Comparison of ENCODE assay signal across 8 mouse cellular contexts in genomic region chr1:42696371-42697031, GRCm38 (mm10). TPM values are rescaled to one million over a fixed set of nuclear protein-coding genes. Genes with fewer than 3 reads are reported as not detected.
DNase-seq lines count a peak whose midpoint lies in the region; ATAC-seq and TF ChIP-seq lines count a peak whose summit lies in the region.

No protein-coding gene starts in this region.

- no peaks in the 10 kb centered on the region for H3K4me1 ChIP-seq in forebrain, embryonic 16.5 days (replicated peaks; ENCODE audit: control insufficient read depth, insufficient read depth, low read length)
- peaks cover 50% of the 10 kb centered on the region for H3K4me1 ChIP-seq in limb, embryonic 10.5 days
- H3K4me1 ChIP-seq in small intestine, adult 2 months (ENCODE audit: control insufficient read depth, insufficient read depth, insufficient read length, low read length) = peaks cover 11% of the 10 kb centered on the region
- 0 out of 2 replicates have a peak, but pooled peaks cover 4% of the 10 kb centered on the region for H3K4me1 ChIP-seq in thymus, adult 2 months (replicated peaks; ENCODE audit: control insufficient read depth, insufficient read depth, low read length)

- no peak for TF ChIP-seq CTCF in small intestine, adult 2 months (IDR thresholded peaks at IDR 0.05; ENCODE audit: extremely low read depth, insufficient read length, insufficient replicate concordance, low read depth, low read length)
- no peak for TF ChIP-seq CTCF in thymus, adult 2 months (IDR thresholded peaks at IDR 0.05; ENCODE audit: borderline replicate concordance, control insufficient read depth, extremely low read depth, insufficient read depth, low read length, poor library complexity)

- no peaks in the 10 kb centered on the region for H3K27me3 ChIP-seq in forebrain, embryonic 16.5 days (replicated peaks; ENCODE audit: control insufficient read depth, insufficient read depth, low read length)
- peaks cover 100% of the 10 kb centered on the region for H3K27me3 ChIP-seq in limb, embryonic 10.5 days (ENCODE audit: low read depth, poor library complexity, severe bottlenecking)
- peaks cover 73% of the 10 kb centered on the region for H3K27me3 ChIP-seq in small intestine, adult 2 months (ENCODE audit: control insufficient read depth, insufficient read depth, low read length)
- H3K27me3 ChIP-seq in thymus, adult 2 months (ENCODE audit: control insufficient read depth, insufficient read depth, low read length) = peaks cover 41% of the 10 kb centered on the region

- 0% methylated on average over 40 of the region's 62 CpGs for WGBS in forebrain, embryonic 16.5 days
- under 1% methylated on average over 49 of the region's 62 CpGs for WGBS in limb, embryonic 10.5 days
- 3% methylated on average over 50 of the region's 62 CpGs for WGBS in small intestine, adult 2 months
- WGBS in thymus, adult 2 months = 8% methylated on average over 54 of the region's 62 CpGs

- H3K36me3 ChIP-seq in forebrain, embryonic 16.5 days (ENCODE audit: control insufficient read depth, insufficient read depth) = no peaks in the 10 kb centered on the region
- no peaks in the 10 kb centered on the region for H3K36me3 ChIP-seq in limb, embryonic 10.5 days
- no peaks in the 10 kb centered on the region for H3K36me3 ChIP-seq in small intestine, adult 2 months (ENCODE audit: control insufficient read depth, insufficient read depth, low read length)
- no peaks in the 10 kb centered on the region for H3K36me3 ChIP-seq in thymus, adult 2 months (ENCODE audit: control insufficient read depth, insufficient read depth, low read length)

- no peaks in the 10 kb centered on the region for H3K9me3 ChIP-seq in forebrain, embryonic 16.5 days (ENCODE audit: control insufficient read depth, low read length)
- no peaks in the 10 kb centered on the region for H3K9me3 ChIP-seq in limb, embryonic 10.5 days (replicated peaks)

- peak; percentile 57 to 65 for DNase-seq in left cerebral cortex, postnatal 36 days (ENCODE audit: low spot score in 2 of 2)
- DNase-seq in left cerebral cortex, adult 9 months (ENCODE audit: low spot score in 2 of 2) = no peak
- peak; percentile 63 for DNase-seq in embryo, embryonic 10.5 days (ENCODE audit: low spot score)
- peak; percentile 77 for DNase-seq in limb, embryonic 10.5 days (ENCODE audit: low spot score)
- DNase-seq in thymus, adult 2 months = no peak
- no peak for DNase-seq in Muller cell, postnatal 12 days (ENCODE audit: inconsistent ontology term)

- peak overlapping the region; percentile 99 for H3K27ac ChIP-seq in forebrain, embryonic 16.5 days (ENCODE audit: low read length)
- H3K27ac ChIP-seq in limb, embryonic 10.5 days = peak overlapping the region; percentile 72
- no peak overlapping the region for H3K27ac ChIP-seq in small intestine, adult 2 months (ENCODE audit: insufficient read depth, low read depth, low read length)
- no peak overlapping the region for H3K27ac ChIP-seq in thymus, adult 2 months (ENCODE audit: control insufficient read depth, insufficient read depth, low read length)

- intact Hi-C loops in left cerebral cortex, postnatal 36 days (cut with DNase I) = loop anchor here (10.0 kb wide), 2 partner anchors 1422 to 1822 kb away; no protein-coding TSS in a partner anchor

- peak overlapping the region; percentile 55 for H3K4me2 ChIP-seq in forebrain, embryonic 16.5 days (ENCODE audit: low read length)

- no peak for TF ChIP-seq POLR2A in small intestine, adult 2 months (IDR thresholded peaks at IDR 0.05; ENCODE audit: low read depth, low read length)
- TF ChIP-seq POLR2A in thymus, adult 2 months (IDR thresholded peaks at IDR 0.05; ENCODE audit: control insufficient read depth, extremely low read depth, insufficient read depth, low read length, poor library complexity) = no peak

- ATAC-seq in forebrain, embryonic 16.5 days = no peak

- peak overlapping the region; percentile 86 for H3K4me3 ChIP-seq in forebrain, embryonic 16.5 days (replicated peaks; ENCODE audit: low read length)
- H3K4me3 ChIP-seq in limb, embryonic 10.5 days = peak overlapping the region; percentile 58
- H3K4me3 ChIP-seq in small intestine, adult 2 months (ENCODE audit: low read depth, low read length) = peak overlapping the region; percentile 5; the same call in 1 of the 2 replicates
- H3K4me3 ChIP-seq in thymus, adult 2 months (ENCODE audit: control insufficient read depth, insufficient read depth, low read length) = no peak overlapping the region

- peak overlapping the region; percentile 98 for H3K9ac ChIP-seq in forebrain, embryonic 16.5 days (replicated peaks; ENCODE audit: low read depth, low read length)

RNA-seq across cellular contexts. Expression of gene Pou3f3, which starts 0.9 kb away (rescaled TPM):
- 10 to 100 TPM; 60.2 to 62.4 TPM for total RNA-seq in left cerebral cortex, postnatal 36 days (2021)
- 41.0 and 56.6 TPM in 2 replicates for polyA plus RNA-seq in forebrain, embryonic 16.5 days (2015; fragmentation: Nextera tagmentation; extraction: Ambion mirVana)
- 0.11 TPM in 1 of 2 replicates, not detected in the other for polyA plus RNA-seq in limb, embryonic 10.5 days (2016; fragmentation: Nextera tagmentation; extraction: Ambion mirVana)
- 0.01 TPM in 1 of 2 replicates, not detected in the other for polyA plus RNA-seq in small intestine, adult 2 months (2012; rRNA removed)
- polyA plus RNA-seq in thymus, adult 2 months (2012; rRNA removed) = 0.06 and 0.09 TPM in 2 replicates

Comparison
In these comparisons a context has a peak if more than half of its experiments do, and no peak if none do; other contexts are left out.
1. DNase-seq: peak in left cerebral cortex, postnatal 36 days (2 of 2), embryo, embryonic 10.5 days (single experiment) and limb, embryonic 10.5 days (single experiment); none in left cerebral cortex, adult 9 months (0 of 2), thymus, adult 2 months (single experiment) and Muller cell, postnatal 12 days (single experiment).
2. H3K27ac ChIP-seq: peak in forebrain, embryonic 16.5 days (single experiment) and limb, embryonic 10.5 days (single experiment); none in small intestine, adult 2 months (single experiment) and thymus, adult 2 months (single experiment).
3. RNA of gene Pou3f3, which starts 0.9 kb away (polyA plus RNA-seq): 41.0 to 56.6 TPM in forebrain, embryonic 16.5 days; 0.06 to 0.09 TPM in thymus, adult 2 months, 0.11 TPM in limb, embryonic 10.5 days and 0.01 TPM in small intestine, adult 2 months; every median in the first group is over 10 times any median in the second.